Mouse (Mus musculus): Measurements from ENCODE around the gene Cct2. TPM values are rescaled to one million over a fixed set of nuclear protein-coding genes. Genes with fewer than 3 reads are reported as not detected.

The Cct2 gene
- polyA plus RNA-seq, 1 experiment = 130 TPM

- H3K4me3 ChIP-seq (ENCODE audit: control insufficient read depth, insufficient read depth, low read length) = no peak overlapping the region
Observed at GRCm38 (mm10) chr10:117105015-117105414, 41.4 kb upstream of the Cct2 start.

GRCm38 (mm10) chr10:117103854-117104598 is 40.4 kb upstream of the Cct2 start:
- Histone ChIP-seq H3K4me3 (ENCODE audit: control insufficient read depth, insufficient read depth, low read length) (no peak overlapping the region), H3K4me1 (replicated peaks; ENCODE audit: control insufficient read depth, insufficient read depth, low read length) (peaks cover 27% of the 10 kb centered on the region), H3K27ac (ENCODE audit: control insufficient read depth, insufficient read depth, low read length) (no peak overlapping the region), H3K36me3 (ENCODE audit: control insufficient read depth, insufficient read depth, low read length) (0 out of 2 replicates have a peak, but pooled peaks cover 3% of the 10 kb centered on the region), H3K27me3 (ENCODE audit: control insufficient read depth, insufficient read depth, low read length) (no peaks in the 10 kb centered on the region)
- TF ChIP-seq CTCF (IDR thresholded peaks at IDR 0.05; ENCODE audit: borderline replicate concordance, control insufficient read depth, extremely low read depth, insufficient read depth, low read length, poor library complexity) (no peak), POLR2A (IDR thresholded peaks at IDR 0.05; ENCODE audit: control insufficient read depth, extremely low read depth, insufficient read depth, low read length, poor library complexity) (no peak)
- no peak for DNase-seq

More at GRCm38 (mm10) chr10:117105015-117105414, 41.4 kb upstream of the Cct2 start:
- Histone ChIP-seq H3K4me1 (replicated peaks; ENCODE audit: control insufficient read depth, insufficient read depth, low read length) (peaks cover 27% of the 10 kb centered on the region), H3K27me3 (ENCODE audit: control insufficient read depth, insufficient read depth, low read length) (no peaks in the 10 kb centered on the region), H3K36me3 (ENCODE audit: control insufficient read depth, insufficient read depth, low read length) (no peaks in the 10 kb centered on the region), H3K27ac (ENCODE audit: control insufficient read depth, insufficient read depth, low read length) (peak overlapping the region; percentile 77)
- WGBS = 49% methylated on average over 4 of the region's 4 CpGs
- TF ChIP-seq CTCF (IDR thresholded peaks at IDR 0.05; ENCODE audit: borderline replicate concordance, control insufficient read depth, extremely low read depth, insufficient read depth, low read length, poor library complexity) (no peak), POLR2A (IDR thresholded peaks at IDR 0.05; ENCODE audit: control insufficient read depth, extremely low read depth, insufficient read depth, low read length, poor library complexity) (no peak)
- no peak for DNase-seq

GRCm38 (mm10) chr10:117100175-117100574 is 36.6 kb upstream of the Cct2 start:
- TF ChIP-seq POLR2A (IDR thresholded peaks at IDR 0.05; ENCODE audit: control insufficient read depth, extremely low read depth, insufficient read depth, low read length, poor library complexity) (no peak), CTCF (IDR thresholded peaks at IDR 0.05; ENCODE audit: borderline replicate concordance, control insufficient read depth, extremely low read depth, insufficient read depth, low read length, poor library complexity) (no peak)
- no peak for DNase-seq
- peaks cover 9% of the 10 kb centered on the region for H3K4me1 ChIP-seq (replicated peaks; ENCODE audit: control insufficient read depth, insufficient read depth, low read length)
- WGBS = 85% methylated on average over 5 of the region's 5 CpGs
- no peaks in the 10 kb centered on the region for H3K27me3 ChIP-seq (ENCODE audit: control insufficient read depth, insufficient read depth, low read length)
- H3K27ac ChIP-seq (ENCODE audit: control insufficient read depth, insufficient read depth, low read length) = no peak overlapping the region
- H3K4me3 ChIP-seq (ENCODE audit: control insufficient read depth, insufficient read depth, low read length) = no peak overlapping the region
- H3K36me3 ChIP-seq (ENCODE audit: control insufficient read depth, insufficient read depth, low read length) = 0 out of 2 replicates have a peak, but pooled peaks cover 3% of the 10 kb centered on the region

GRCm38 (mm10) chr10:117097116-117097698 is 33.6 kb upstream of the Cct2 start:
- 0 out of 2 replicates have a peak, but pooled peaks cover 3% of the 10 kb centered on the region for H3K36me3 ChIP-seq (ENCODE audit: control insufficient read depth, insufficient read depth, low read length)
- H3K4me1 ChIP-seq (replicated peaks; ENCODE audit: control insufficient read depth, insufficient read depth, low read length) = no peaks in the 10 kb centered on the region
- WGBS = 95% methylated on average over 2 of the region's 2 CpGs
- no peak for TF ChIP-seq CTCF (IDR thresholded peaks at IDR 0.05; ENCODE audit: borderline replicate concordance, control insufficient read depth, extremely low read depth, insufficient read depth, low read length, poor library complexity)
- no peak for TF ChIP-seq POLR2A (IDR thresholded peaks at IDR 0.05; ENCODE audit: control insufficient read depth, extremely low read depth, insufficient read depth, low read length, poor library complexity)
- DNase-seq = no peak
- H3K4me3 ChIP-seq (ENCODE audit: control insufficient read depth, insufficient read depth, low read length) = no peak overlapping the region
- no peaks in the 10 kb centered on the region for H3K27me3 ChIP-seq (ENCODE audit: control insufficient read depth, insufficient read depth, low read length)
- no peak overlapping the region for H3K27ac ChIP-seq (ENCODE audit: control insufficient read depth, insufficient read depth, low read length)

GRCm38 (mm10) chr10:117096096-117096495 is 32.5 kb upstream of the Cct2 start:
- H3K4me3 ChIP-seq (ENCODE audit: control insufficient read depth, insufficient read depth, low read length) = no peak overlapping the region
- no peaks in the 10 kb centered on the region for H3K27me3 ChIP-seq (ENCODE audit: control insufficient read depth, insufficient read depth, low read length)
- H3K4me1 ChIP-seq (replicated peaks; ENCODE audit: control insufficient read depth, insufficient read depth, low read length) = no peaks in the 10 kb centered on the region
- WGBS = 99% methylated on average over 6 of the region's 6 CpGs
- no peak for DNase-seq
- 0 out of 2 replicates have a peak, but pooled peaks cover 3% of the 10 kb centered on the region for H3K36me3 ChIP-seq (ENCODE audit: control insufficient read depth, insufficient read depth, low read length)
- no peak for TF ChIP-seq CTCF (IDR thresholded peaks at IDR 0.05; ENCODE audit: borderline replicate concordance, control insufficient read depth, extremely low read depth, insufficient read depth, low read length, poor library complexity)
- no peak overlapping the region for H3K27ac ChIP-seq (ENCODE audit: control insufficient read depth, insufficient read depth, low read length)

GRCm38 (mm10) chr10:117094504-117095329 is 31.1 kb upstream of the Cct2 start:
- no peaks in the 10 kb centered on the region for H3K4me1 ChIP-seq (replicated peaks; ENCODE audit: control insufficient read depth, insufficient read depth, low read length)
- no peak overlapping the region for H3K4me3 ChIP-seq (ENCODE audit: control insufficient read depth, insufficient read depth, low read length)
- TF ChIP-seq CTCF (IDR thresholded peaks at IDR 0.05; ENCODE audit: borderline replicate concordance, control insufficient read depth, extremely low read depth, insufficient read depth, low read length, poor library complexity) (no peak), POLR2A (IDR thresholded peaks at IDR 0.05; ENCODE audit: control insufficient read depth, extremely low read depth, insufficient read depth, low read length, poor library complexity) (no peak)
- no peaks in the 10 kb centered on the region for H3K27me3 ChIP-seq (ENCODE audit: control insufficient read depth, insufficient read depth, low read length)
- H3K36me3 ChIP-seq (ENCODE audit: control insufficient read depth, insufficient read depth, low read length) = 0 out of 2 replicates have a peak, but pooled peaks cover 3% of the 10 kb centered on the region
- no peak overlapping the region for H3K27ac ChIP-seq (ENCODE audit: control insufficient read depth, insufficient read depth, low read length)
- no peak for DNase-seq
- 93% methylated on average over 15 of the region's 15 CpGs for WGBS

Data from thymus, adult 2 months (tissue).